Mouse (Mus musculus) brain, embryonic 14.5 days (tissue): ENCODE measurements around the gene Vim.

Experiments
- CTCF ChIP-seq: fragments of 200-500 bp; IDR thresholded peaks from 2 replicates; pipeline ENCODE4 v1.5.1; 2012; ENCODE audit warnings: inconsistent platforms, mild to moderate bottlenecking, moderate library complexity, borderline replicate concordance; ENCODE audit not compliant: insufficient read depth, insufficient read length; ENCODE audit errors: extremely low read depth
- POLR2A ChIP-seq: fragments of 200-500 bp; IDR thresholded peaks from 2 replicates; pipeline ENCODE4 v1.6.1; 2012; ENCODE audit warnings: mild to moderate bottlenecking, inconsistent platforms, borderline replicate concordance; ENCODE audit not compliant: poor library complexity, insufficient read depth, insufficient read length, severe bottlenecking; ENCODE audit errors: extremely low read depth

DNA sequence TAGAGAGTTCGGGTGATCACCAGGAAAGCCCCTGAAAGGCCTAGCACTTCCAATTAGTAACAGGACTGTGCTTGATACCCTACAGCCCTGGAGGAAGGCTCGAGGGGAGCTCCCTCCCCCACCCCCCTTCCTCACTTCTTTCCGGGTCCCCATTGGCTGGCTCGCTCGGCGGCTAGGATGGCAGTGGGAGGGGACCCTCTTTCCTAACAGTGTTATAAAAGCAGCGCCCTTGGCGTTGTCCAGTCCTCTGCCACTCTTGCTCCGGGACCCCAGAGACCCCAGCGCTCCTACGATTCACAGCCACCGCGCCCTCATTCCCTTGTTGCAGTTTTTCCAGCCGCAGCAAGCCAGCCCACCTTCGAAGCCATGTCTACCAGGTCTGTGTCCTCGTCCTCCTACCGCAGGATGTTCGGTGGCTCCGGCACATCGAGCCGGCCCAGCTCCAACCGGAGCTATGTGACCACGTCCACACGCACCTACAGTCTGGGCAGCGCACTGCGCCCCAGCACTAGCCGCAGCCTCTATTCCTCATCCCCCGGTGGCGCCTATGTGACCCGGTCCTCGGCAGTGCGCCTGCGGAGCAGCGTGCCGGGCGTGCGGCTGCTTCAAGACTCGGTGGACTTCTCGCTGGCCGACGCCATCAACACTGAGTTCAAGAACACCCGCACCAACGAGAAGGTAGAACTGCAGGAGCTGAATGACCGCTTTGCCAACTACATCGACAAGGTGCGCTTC is 506 bp downstream of the Vim start:
- TF ChIP-seq CTCF (no peak), POLR2A (peak; percentile 90; the same call in 1 of the 2 replicates)
